Mouse (Mus musculus) liver, embryonic 13.5 days (tissue): ENCODE measurements around the gene Pigz. TPM values are rescaled to one million over a fixed set of nuclear protein-coding genes. Genes with fewer than 3 reads are reported as not detected.
"Not testable (repeated sequence)": the region's sequence is repeated elsewhere in the genome, so short reads cannot be mapped to it uniquely, and the experiment has no call there.

Experiments used
- ATAC-seq: fragments of 200-750 bp; cut with Nextera tagmentation; 2 replicates; pipeline ENCODE4 v1.8.0; 2017; ENCODE audit warnings: low read depth, mild to moderate bottlenecking, moderate number of reproducible peaks, moderate library complexity
- DNase-seq: peaks from one replicate; pipeline ENCODE4 v3.0.0; 2022
- H3K27ac ChIP-seq: fragments of 300-500 bp; sonication (generic); 2 replicates; pipeline ENCODE4 v1.5.1; 2015; ENCODE audit warnings: moderate library complexity, mild to moderate bottlenecking, inconsistent platforms
- H3K27me3 ChIP-seq: fragments of 300-500 bp; sonication (generic); 2 replicates; pipeline ENCODE4 v1.6.1; 2015; ENCODE audit warnings: mild to moderate bottlenecking, inconsistent platforms
- H3K36me3 ChIP-seq: fragments of 300-500 bp; sonication (generic); 2 replicates; pipeline ENCODE4 v1.6.1; 2015; ENCODE audit warnings: mild to moderate bottlenecking, inconsistent platforms
- H3K4me1 ChIP-seq: fragments of 300-500 bp; sonication (generic); replicated peaks from 2 replicates; pipeline ENCODE4 v1.6.1; 2015; ENCODE audit warnings: inconsistent platforms
- H3K4me2 ChIP-seq: fragments of 300-500 bp; sonication (generic); 2 replicates; pipeline ENCODE4 v1.6.1; 2015; ENCODE audit warnings: inconsistent platforms, mild to moderate bottlenecking, moderate library complexity
- H3K4me3 ChIP-seq: fragments of 300-500 bp; sonication (generic); replicated peaks from 2 replicates; pipeline ENCODE4 v1.5.1; 2015; ENCODE audit warnings: mild to moderate bottlenecking, inconsistent platforms
- H3K9ac ChIP-seq: fragments of 300-500 bp; sonication (generic); 2 replicates; pipeline ENCODE4 v1.6.1; 2015; ENCODE audit warnings: mild to moderate bottlenecking, inconsistent platforms
- H3K9me3 ChIP-seq: fragments of 300-500 bp; sonication (generic); replicated peaks from 2 replicates; pipeline ENCODE4 v1.6.1; 2016; ENCODE audit warnings: inconsistent platforms
- WGBS: fragments of 180-500 bp; shearing (Covaris S2); methylation state at CpG from one replicate; pipeline ENCODE4 v1.1.7; 2015; ENCODE audit not compliant: insufficient replicate concordance; 5-methylcytosine and 5-hydroxymethylcytosine counted together
- polyA plus RNA-seq: library from polyadenylated mRNA; unstranded; fragments of >200 nt; fragmentation: Nextera tagmentation; extraction: Ambion mirVana; gene quantifications from 2 replicates; pipeline ENCODE4 v1.2.1, GENCODE M21; 2015

Gene Pigz
- polyA plus RNA-seq, 1 experiment from 2014 or later, result 0.38 TPM

DNA sequence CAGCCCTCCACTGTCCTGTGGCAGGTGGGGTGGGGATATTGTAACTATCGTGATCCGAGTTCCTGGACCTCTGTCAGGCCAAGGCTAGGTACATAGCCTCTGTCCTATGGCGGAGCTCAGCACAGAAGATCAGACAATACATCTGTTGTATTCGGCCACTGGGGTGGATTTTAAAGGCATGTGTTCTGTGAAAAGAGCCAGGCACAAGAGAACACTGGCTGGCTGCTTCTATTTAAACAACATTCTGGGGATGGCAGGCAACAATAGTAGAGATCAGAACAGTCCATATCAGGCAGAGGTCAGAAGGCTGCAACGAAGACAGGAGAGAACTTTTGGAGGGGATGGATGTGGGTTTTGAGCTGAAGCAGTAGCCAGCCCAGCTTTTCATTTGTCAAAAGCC lies 1.4 kb upstream of the Pigz start:
- no peak overlapping the region for H3K27ac ChIP-seq
- H3K4me2 ChIP-seq, result no peak overlapping the region
- 53% methylated on average over 5 of the region's 5 CpGs for WGBS
- no peaks in the 10 kb centered on the region for H3K9me3 ChIP-seq
- H3K36me3 ChIP-seq, result no peaks in the 10 kb centered on the region
- ATAC-seq, result no peak
- H3K4me1 ChIP-seq, result peaks cover 25% of the 10 kb centered on the region
- no peak overlapping the region for H3K9ac ChIP-seq
- H3K27me3 ChIP-seq, result peaks cover 67% of the 10 kb centered on the region
- H3K4me3 ChIP-seq, result no peak overlapping the region
- DNase-seq, result no peak

DNA sequence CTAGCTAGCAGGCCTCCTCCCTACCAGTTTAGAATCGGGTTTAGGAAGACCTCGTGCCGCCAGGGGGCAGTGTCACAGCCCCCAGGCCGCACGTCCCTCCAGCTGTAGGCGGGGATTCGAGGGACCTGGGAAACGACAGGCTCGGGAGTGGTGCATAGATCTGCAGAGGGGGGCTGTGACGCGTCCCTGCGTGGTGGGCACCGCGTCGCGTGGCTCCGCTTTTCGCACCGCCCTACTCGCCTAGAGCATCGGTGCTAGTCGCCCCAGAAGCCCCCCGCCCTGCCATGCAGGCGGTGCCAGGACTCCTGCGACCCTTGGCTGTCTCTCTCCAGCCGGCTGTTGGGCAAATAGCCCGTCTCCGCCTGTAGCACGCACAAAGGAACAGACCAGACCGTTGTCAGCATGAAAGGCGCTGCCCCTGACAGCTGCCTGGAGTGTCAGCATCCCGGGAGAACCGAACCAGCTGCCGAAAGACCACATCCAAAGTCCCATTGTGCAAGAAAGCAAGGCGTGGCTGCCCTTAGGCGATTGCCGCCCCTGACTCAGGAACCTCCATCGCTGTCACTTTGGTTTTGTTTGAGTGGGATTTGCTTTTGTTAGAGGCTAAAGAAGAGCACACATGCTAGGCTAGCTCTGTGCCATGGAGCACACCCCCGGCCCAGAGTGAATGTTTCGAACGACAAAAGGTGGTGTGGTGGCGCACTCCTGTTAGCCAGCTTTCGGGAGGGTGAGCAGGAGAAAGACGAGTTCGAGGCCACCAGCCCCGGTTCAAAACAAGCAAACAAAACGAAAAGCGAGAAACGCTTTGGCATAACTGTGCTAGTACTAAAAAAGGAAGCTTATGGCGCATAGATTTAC lies 582 bp upstream of the Pigz start:
- Histone ChIP-seq H3K9me3 (no peaks in the 10 kb centered on the region), H3K4me2 (peak overlapping the region; percentile 78), H3K9ac (peak overlapping the region; percentile 57; the same call in 1 of the 2 replicates), H3K27me3 (peaks cover 67% of the 10 kb centered on the region), H3K4me1 (peaks cover 25% of the 10 kb centered on the region), H3K27ac (no peak overlapping the region), H3K36me3 (no peaks in the 10 kb centered on the region), H3K4me3 (peak overlapping the region; percentile 56)
- DNase-seq, result peak; percentile 62
- WGBS, result under 1% methylated on average over 50 of the region's 50 CpGs
- peak; percentile 71 for ATAC-seq

DNA sequence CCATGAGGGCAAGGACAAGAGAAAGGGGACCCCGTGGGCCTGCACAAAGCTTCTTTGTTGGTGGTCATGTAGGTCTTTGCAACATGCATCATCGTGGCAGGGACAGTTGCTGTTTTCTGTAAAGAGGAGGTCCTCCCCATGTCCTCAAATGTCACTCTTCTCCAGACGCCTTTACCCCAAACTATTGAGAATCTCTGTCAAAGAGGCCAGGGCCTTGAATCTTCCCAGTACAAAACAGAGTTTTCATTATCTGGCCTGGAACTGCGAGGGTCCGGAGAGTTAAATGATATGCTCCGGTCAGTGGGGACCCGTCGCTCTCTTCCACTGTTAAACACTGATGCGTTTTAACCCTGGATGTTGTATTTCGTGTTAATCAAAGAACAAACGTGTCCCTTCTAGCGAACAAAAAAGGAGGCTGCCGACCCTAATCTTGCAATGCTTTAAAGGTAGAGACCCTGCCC lies 929 bp downstream of the Pigz start:
- Histone ChIP-seq H3K36me3 (no peaks in the 10 kb centered on the region), H3K27me3 (peaks cover 76% of the 10 kb centered on the region), H3K27ac (no peak overlapping the region), H3K4me2 (peak overlapping the region; percentile 52), H3K4me3 (peak overlapping the region; percentile 56), H3K9me3 (no peaks in the 10 kb centered on the region), H3K9ac (no peak overlapping the region), H3K4me1 (peaks cover 25% of the 10 kb centered on the region)
- DNase-seq (no peak), ATAC-seq (no peak)
- WGBS, result 29% methylated on average over 13 of the region's 13 CpGs

DNA sequence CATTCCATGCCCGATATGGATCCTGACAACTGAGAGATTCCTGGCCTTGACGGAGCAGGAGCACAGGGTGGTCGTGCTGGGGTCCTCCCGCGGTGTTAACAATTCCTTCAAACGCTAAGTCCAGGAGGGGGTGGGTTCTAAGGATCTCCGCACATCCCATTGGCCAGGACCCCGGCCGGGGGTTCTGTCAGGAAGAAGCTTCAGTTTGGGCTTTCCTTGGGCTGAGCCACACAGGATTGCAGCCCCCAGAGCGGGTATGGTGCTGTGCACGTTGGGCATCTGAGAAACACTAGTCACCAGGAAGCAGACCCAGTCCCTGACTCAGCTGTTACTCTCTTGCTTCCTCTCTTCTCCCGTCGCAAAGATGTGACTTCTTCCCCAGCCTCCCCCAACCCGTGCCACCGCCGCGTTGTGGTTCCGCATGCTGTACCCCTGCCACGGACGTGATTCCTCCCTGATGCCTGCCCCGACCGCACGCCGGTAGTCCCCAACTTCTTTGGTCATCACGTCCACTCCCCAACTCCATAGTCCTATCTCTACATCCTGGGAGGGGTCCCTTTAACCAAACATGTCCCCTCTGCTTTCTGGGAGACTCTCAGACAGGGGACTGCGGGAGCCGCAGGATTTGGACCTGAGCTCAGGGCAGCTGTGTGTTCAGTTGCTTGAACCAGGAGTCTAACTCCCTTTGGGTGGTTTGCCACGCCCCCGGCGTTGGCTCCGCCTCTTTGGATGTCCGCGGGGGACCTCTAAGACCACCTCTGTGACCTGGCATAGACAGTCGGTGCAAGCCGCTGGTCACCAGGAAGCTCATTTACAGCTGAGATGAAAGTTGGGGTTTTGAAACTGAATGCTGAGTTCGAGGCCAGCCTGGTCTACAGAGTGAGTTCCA lies 1.7 kb downstream of the Pigz start:
- ATAC-seq (no peak), DNase-seq (no peak)
- Histone ChIP-seq H3K4me3 (peak overlapping the region; percentile 56), H3K27me3 (peaks cover 72% of the 10 kb centered on the region), H3K4me1 (peaks cover 25% of the 10 kb centered on the region), H3K4me2 (peak overlapping the region; percentile 52), H3K27ac (no peak overlapping the region), H3K9ac (no peak overlapping the region), H3K36me3 (no peaks in the 10 kb centered on the region), H3K9me3 (no peaks in the 10 kb centered on the region)
- 5% methylated on average over 36 of the region's 36 CpGs for WGBS

DNA sequence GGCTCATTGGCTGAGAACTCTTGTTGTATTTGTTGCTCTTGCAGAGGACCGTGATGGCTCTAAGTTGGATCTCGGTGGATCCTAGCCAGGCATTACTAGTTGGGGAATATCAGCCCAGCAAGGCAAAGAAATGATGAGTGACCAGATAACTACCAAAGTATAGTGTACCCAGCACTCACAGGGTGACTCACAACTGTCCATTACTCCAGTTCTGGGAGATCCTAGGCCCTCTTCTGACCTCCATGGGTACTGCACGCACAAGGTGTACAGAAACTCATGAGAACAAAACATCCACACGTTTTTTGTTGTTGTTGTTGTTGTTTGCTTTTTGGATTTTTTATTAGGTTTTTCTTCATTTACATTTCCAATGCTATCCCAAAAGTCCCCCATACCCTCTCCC lies 2.9 kb downstream of the Pigz start:
- 69% methylated on average over 4 of the region's 4 CpGs for WGBS
- H3K27me3 ChIP-seq, result peaks cover 60% of the 10 kb centered on the region

DNA sequence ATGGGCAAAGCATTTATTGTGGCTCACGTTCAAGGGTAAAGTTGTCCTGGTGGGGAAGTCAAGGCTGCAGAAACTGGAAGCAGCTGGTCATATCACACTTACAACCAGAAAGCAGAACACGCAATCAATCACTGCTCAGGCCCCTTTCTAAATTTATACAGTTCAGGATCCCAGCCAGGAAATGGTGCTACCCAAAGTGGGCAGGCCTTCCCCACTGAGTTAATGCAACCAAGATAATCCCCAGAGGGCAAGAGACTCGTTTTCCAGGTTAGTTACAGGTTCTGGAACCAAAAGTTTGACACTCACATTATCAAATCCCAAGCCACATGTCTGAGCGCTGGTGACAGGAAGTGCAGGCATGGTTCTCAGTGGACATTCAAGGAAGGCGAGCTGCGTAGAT lies 5.2 kb downstream of the Pigz start:
- ATAC-seq (no peak), DNase-seq (no peak)
- Histone ChIP-seq H3K4me2 (no peak overlapping the region), H3K9ac (no peak overlapping the region), H3K9me3 (no peaks in the 10 kb centered on the region), H3K4me1 (peaks cover 19% of the 10 kb centered on the region), H3K4me3 (no peak overlapping the region), H3K27ac (no peak overlapping the region), H3K27me3 (peaks cover 37% of the 10 kb centered on the region), H3K36me3 (no peaks in the 10 kb centered on the region)
- WGBS, result 43% methylated on average over 6 of the region's 6 CpGs

More for the DNA sequence above, 2.9 kb downstream of the Pigz start:
- Histone ChIP-seq H3K9me3 (no peaks in the 10 kb centered on the region), H3K9ac (no peak overlapping the region), H3K4me2 (no peak overlapping the region), H3K4me3 (no peak overlapping the region), H3K36me3 (no peaks in the 10 kb centered on the region), H3K4me1 (peaks cover 32% of the 10 kb centered on the region), H3K27ac (no peak overlapping the region)
- ATAC-seq, result no peak
- DNase-seq, result no peak

DNA sequence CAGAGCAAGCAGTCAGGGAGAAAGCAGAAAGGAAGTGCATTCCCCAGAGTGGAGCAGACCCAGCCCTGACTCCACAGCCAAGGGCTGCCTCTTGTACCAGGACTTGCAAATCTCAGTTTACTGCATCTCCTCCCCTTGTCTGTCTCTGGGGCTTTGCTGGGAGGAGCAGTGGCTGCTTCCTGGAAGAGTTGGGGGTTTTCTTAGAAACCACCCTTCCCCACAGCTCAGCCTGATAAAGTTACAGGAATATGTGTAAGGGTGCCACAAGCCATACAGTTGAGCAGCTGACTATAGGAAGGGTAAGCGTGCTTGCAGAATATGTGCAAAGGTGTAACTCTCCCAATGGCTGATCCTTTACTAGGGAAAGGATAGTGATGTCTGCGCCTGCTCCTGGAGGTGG lies 6.9 kb downstream of the Pigz start:
- Histone ChIP-seq H3K27ac (no peak overlapping the region), H3K4me2 (0 out of 2 replicates have a peak overlapping the region, but pooled peaks have one; percentile 12)
- peak; percentile 24 for DNase-seq

DNA sequence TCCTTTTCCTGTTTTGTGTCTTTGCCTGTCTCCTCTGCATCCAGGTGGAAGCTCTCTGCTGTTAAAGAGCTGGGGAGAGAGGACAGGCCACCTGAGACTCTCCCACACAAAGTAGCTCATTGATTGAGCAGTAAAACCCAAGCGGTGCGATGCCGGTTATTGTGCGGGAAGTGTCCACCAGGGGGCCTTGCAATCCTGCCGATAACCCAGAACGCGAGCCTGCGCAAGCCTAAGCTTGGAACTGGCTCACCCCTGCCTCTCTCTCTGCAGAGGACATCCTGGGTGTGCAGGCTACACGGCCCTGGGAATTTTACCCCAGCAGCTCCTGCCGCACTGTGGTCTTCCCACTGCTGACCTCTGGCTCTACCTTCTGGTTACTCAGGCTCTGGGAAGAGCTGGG lies 10.3 kb downstream of the Pigz start:
- ATAC-seq (peak; percentile 24; the same call in 1 of the 2 replicates), DNase-seq (peak; percentile 64)
- H3K27me3 ChIP-seq, result peaks cover 4% of the 10 kb centered on the region
- H3K9ac ChIP-seq, result no peak overlapping the region
- H3K9me3 ChIP-seq, result no peaks in the 10 kb centered on the region
- no peak overlapping the region for H3K27ac ChIP-seq
- no peak overlapping the region for H3K4me3 ChIP-seq
- H3K36me3 ChIP-seq, result peaks cover 7% of the 10 kb centered on the region; the same call in 1 of the 2 replicates
- WGBS, result 7% methylated on average over 10 of the region's 10 CpGs
- H3K4me1 ChIP-seq, result peaks cover 39% of the 10 kb centered on the region
- 0 out of 2 replicates have a peak overlapping the region, but pooled peaks have one; percentile 17 for H3K4me2 ChIP-seq

More for the DNA sequence above, 6.9 kb downstream of the Pigz start:
- Histone ChIP-seq H3K9me3 (no peaks in the 10 kb centered on the region), H3K9ac (no peak overlapping the region), H3K4me3 (no peak overlapping the region), H3K27me3 (peaks cover 19% of the 10 kb centered on the region), H3K36me3 (peaks cover 7% of the 10 kb centered on the region; the same call in 1 of the 2 replicates), H3K4me1 (peaks cover 18% of the 10 kb centered on the region)
- ATAC-seq, result peak; percentile 60
- WGBS, result 23% methylated on average over 2 of the region's 2 CpGs

DNA sequence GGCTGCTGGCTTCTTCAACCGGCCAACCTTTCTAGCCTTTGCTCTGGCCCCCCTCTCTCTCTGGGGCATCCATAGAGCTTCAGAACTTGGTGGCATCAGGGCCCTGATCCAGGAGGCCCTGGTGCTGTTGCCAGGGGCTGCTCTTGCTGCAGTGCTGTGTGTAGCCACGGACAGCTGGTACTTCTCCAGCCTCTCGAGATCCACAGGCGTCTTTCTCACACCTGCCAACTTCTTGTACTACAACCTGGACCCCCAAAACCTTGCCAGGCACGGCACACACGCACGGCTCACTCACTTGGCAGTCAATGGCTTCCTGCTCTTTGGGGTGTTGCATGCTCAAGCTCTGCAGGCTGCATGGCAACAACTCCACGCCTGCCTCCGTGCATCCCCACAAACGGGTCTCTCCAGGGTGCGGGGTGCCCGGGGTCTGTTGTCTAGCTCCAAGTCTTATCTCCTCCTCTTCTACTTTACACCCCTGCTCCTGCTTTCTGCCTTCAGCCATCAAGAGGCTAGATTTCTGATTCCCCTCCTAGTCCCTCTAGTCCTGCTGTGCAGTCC lies 11.1 kb downstream of the Pigz start:
- no peak overlapping the region for H3K9ac ChIP-seq
- no peak for ATAC-seq
- no peak overlapping the region for H3K27ac ChIP-seq
- no peaks in the 10 kb centered on the region for H3K9me3 ChIP-seq
- H3K4me3 ChIP-seq, result no peak overlapping the region
- 78% methylated on average over 12 of the region's 12 CpGs for WGBS
- peaks cover 7% of the 10 kb centered on the region; the same call in 1 of the 2 replicates for H3K36me3 ChIP-seq
- no peak for DNase-seq
- peaks cover 47% of the 10 kb centered on the region for H3K4me1 ChIP-seq
- H3K4me2 ChIP-seq, result no peak overlapping the region
- no peaks in the 10 kb centered on the region for H3K27me3 ChIP-seq

DNA sequence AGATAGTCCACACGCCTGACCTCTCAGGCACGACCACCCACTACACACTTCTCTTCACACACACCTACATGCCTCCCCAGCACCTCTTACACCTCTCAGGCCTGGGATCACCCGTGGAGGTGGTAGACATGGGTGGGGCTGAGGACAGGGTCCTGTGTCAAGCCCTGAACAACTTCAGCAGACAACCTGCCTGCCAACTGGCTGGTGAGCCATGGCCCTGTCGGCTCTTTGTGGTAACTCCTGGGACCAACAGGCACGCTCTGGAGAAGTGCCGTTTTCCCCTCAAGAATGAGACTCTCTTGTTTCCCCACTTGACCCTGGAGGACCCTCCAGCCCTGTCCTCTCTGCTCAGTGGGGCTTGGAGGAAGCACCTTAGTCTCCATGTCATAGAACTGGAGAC lies 11.7 kb downstream of the Pigz start:
- Histone ChIP-seq H3K9me3 (no peaks in the 10 kb centered on the region), H3K27ac (no peak overlapping the region), H3K4me2 (no peak overlapping the region), H3K4me3 (no peak overlapping the region), H3K9ac (no peak overlapping the region), H3K27me3 (no peaks in the 10 kb centered on the region), H3K36me3 (peaks cover 11% of the 10 kb centered on the region; the same call in 1 of the 2 replicates), H3K4me1 (peaks cover 52% of the 10 kb centered on the region)
- WGBS, result 77% methylated on average over 6 of the region's 6 CpGs
- ATAC-seq (no peak), DNase-seq (no peak)

DNA sequence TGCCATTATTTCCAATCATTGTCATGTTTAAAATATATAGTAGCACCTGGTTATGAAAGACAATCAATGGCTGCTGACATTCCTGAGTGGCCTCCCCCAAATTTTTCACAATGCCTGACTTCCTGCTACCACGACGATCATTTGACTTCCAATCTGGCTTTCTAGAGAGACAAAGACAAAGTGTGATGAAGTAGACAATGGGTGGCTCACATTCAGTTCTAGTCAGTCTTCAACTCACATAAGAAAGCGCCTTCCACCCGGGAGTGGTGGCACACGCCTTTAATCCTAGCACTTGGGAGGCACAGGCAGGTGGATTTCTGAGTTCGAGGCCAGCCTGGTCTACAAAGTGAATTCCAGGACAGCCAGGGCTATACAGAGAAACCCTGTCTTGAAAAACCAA lies 12.3 kb downstream of the Pigz start:
- 0 out of 2 replicates have a peak overlapping the region, but pooled peaks have one; percentile 82 for H3K4me2 ChIP-seq

More for the DNA sequence above, 12.3 kb downstream of the Pigz start:
- not testable (repeated sequence) for H3K9ac ChIP-seq, DNase-seq, H3K9me3 ChIP-seq, H3K27me3 ChIP-seq, H3K27ac ChIP-seq, ATAC-seq
- peaks cover 48% of the 10 kb centered on the region for H3K4me1 ChIP-seq
- 76% methylated on average over 6 of the region's 6 CpGs for WGBS
- 0 out of 2 replicates have a peak overlapping the region, but pooled peaks have one; percentile 96 for H3K4me3 ChIP-seq
- peaks cover 16% of the 10 kb centered on the region; the same call in 1 of the 2 replicates for H3K36me3 ChIP-seq
